Mouse (Mus musculus) embryonic fibroblast, embryonic 13.5 days (primary cell): Measurements from ENCODE around the gene Mdk. TPM values are rescaled to one million over a fixed set of nuclear protein-coding genes. Genes with fewer than 3 reads are reported as not detected.

ENCODE experiments used
- H3K27ac ChIP-seq: 2 replicates; pipeline ENCODE4 v1.5.1; 2012; ENCODE audit warnings: low read length, control low read depth, inconsistent platforms; ENCODE audit not compliant: insufficient read depth
- H3K4me1 ChIP-seq: 2 replicates; pipeline ENCODE4 v1.6.1; 2011; ENCODE audit warnings: low read length; ENCODE audit not compliant: control insufficient read depth, insufficient read depth
- H3K4me3 ChIP-seq: 2 replicates; pipeline ENCODE4 v1.5.1; 2011; ENCODE audit warnings: mild to moderate bottlenecking, control low read depth, low read length; ENCODE audit not compliant: insufficient read depth
- CTCF ChIP-seq: IDR thresholded peaks from 2 replicates; pipeline ENCODE4 v1.5.1; 2011; ENCODE audit warnings: mild to moderate bottlenecking, control low read depth, low read length, moderate library complexity, borderline replicate concordance; ENCODE audit not compliant: insufficient read depth
- POLR2A ChIP-seq: IDR thresholded peaks from 2 replicates; pipeline ENCODE4 v1.6.1; 2011; ENCODE audit warnings: low read depth, mild to moderate bottlenecking, control low read depth, low read length, moderate library complexity
- polyA plus RNA-seq: library from polyadenylated mRNA; stranded (reverse); fragments of >200 nt; gene quantifications from 2 replicates; pipeline ENCODE4 v1.2.4, GENCODE M21; 2011; ENCODE audit warnings: low read depth; ENCODE audit not compliant: missing spikeins, insufficient read length

Mdk gene
- polyA plus RNA-seq, 1 experiment: 148 TPM

- Histone ChIP-seq H3K27ac (no peak overlapping the region), H3K4me1 (no peaks in the 10 kb centered on the region), H3K4me3 (no peak overlapping the region)
- no peak for TF ChIP-seq POLR2A
- no peak for TF ChIP-seq CTCF
These were observed 1.9 kb upstream of the Mdk start for GRCm38 (mm10) chr2:91934016-91934415.

GRCm38 (mm10) chr2:91933471-91933870 lies 1.4 kb upstream of the Mdk start:
- TF ChIP-seq CTCF (no peak), POLR2A (no peak)
- Histone ChIP-seq H3K4me1 (no peaks in the 10 kb centered on the region), H3K4me3 (no peak overlapping the region), H3K27ac (no peak overlapping the region)

- TF ChIP-seq POLR2A (no peak), CTCF (no peak)
- Histone ChIP-seq H3K4me3 (no peak overlapping the region), H3K4me1 (no peaks in the 10 kb centered on the region), H3K27ac (no peak overlapping the region)
These were observed 747 bp upstream of the Mdk start for GRCm38 (mm10) chr2:91932737-91933350.

GRCm38 (mm10) chr2:91931328-91932159 lies 553 bp downstream of the Mdk start:
- peak overlapping the region; percentile 11 for H3K4me3 ChIP-seq
- no peaks in the 10 kb centered on the region for H3K4me1 ChIP-seq

GRCm38 (mm10) chr2:91930761-91931291 lies 1.3 kb downstream of the Mdk start:
- Histone ChIP-seq H3K4me1 (no peaks in the 10 kb centered on the region), H3K4me3 (peak overlapping the region; percentile 11), H3K27ac (no peak overlapping the region)
- TF ChIP-seq POLR2A (no peak), CTCF (no peak)

More at GRCm38 (mm10) chr2:91931328-91932159, 553 bp downstream of the Mdk start:
- H3K27ac ChIP-seq: no peak overlapping the region
- TF ChIP-seq CTCF: no peak
- TF ChIP-seq POLR2A: peak; percentile 72

GRCm38 (mm10) chr2:91929936-91930335 lies 2.2 kb downstream of the Mdk start:
- no peak overlapping the region for H3K27ac ChIP-seq
- no peaks in the 10 kb centered on the region for H3K4me1 ChIP-seq
- H3K4me3 ChIP-seq: no peak overlapping the region
- peak; percentile 58; the same call in 1 of the 2 replicates for TF ChIP-seq CTCF
- TF ChIP-seq POLR2A: no peak

- TF ChIP-seq CTCF: no peak
- no peak for TF ChIP-seq POLR2A
- Histone ChIP-seq H3K4me3 (no peak overlapping the region), H3K4me1 (no peaks in the 10 kb centered on the region), H3K27ac (no peak overlapping the region)
These were observed 2.6 kb downstream of the Mdk start for GRCm38 (mm10) chr2:91929455-91929854.

- no peak for TF ChIP-seq CTCF
- no peak overlapping the region for H3K27ac ChIP-seq
- H3K4me1 ChIP-seq: 0 out of 2 replicates have a peak, but pooled peaks cover under 1% of the 10 kb centered on the region
- no peak overlapping the region for H3K4me3 ChIP-seq
These were observed 3.4 kb downstream of the Mdk start for GRCm38 (mm10) chr2:91928534-91929350.

- Histone ChIP-seq H3K27ac (no peak overlapping the region), H3K4me1 (0 out of 2 replicates have a peak, but pooled peaks cover 2% of the 10 kb centered on the region), H3K4me3 (no peak overlapping the region)
- TF ChIP-seq CTCF (no peak), POLR2A (no peak)
These were observed 4.1 kb downstream of the Mdk start for GRCm38 (mm10) chr2:91927826-91928533.

GRCm38 (mm10) chr2:91926949-91927348 lies 5.1 kb downstream of the Mdk start, which contains the start of gene Chrm4:
Gene Chrm4, plus strand, starts transcription at chr2:91927249.
- H3K4me3 ChIP-seq: no peak within 1 kb of the TSS
- H3K4me1 ChIP-seq: 0 out of 2 replicates have a peak, but pooled peaks cover 2% of the 10 kb centered on the region
- no peak for TF ChIP-seq CTCF
- no peak for TF ChIP-seq POLR2A
- H3K27ac ChIP-seq: no peak within 1 kb of the TSS
